Mouse (Mus musculus): ENCODE data around the gene Glrx3.

Gene Glrx3

GRCm38 (mm10) chr7:137471431-137472120 lies 34.2 kb downstream of the Glrx3 start:
- DNase-seq (ENCODE audit: low read depth, low spot score): no peak

DNA sequence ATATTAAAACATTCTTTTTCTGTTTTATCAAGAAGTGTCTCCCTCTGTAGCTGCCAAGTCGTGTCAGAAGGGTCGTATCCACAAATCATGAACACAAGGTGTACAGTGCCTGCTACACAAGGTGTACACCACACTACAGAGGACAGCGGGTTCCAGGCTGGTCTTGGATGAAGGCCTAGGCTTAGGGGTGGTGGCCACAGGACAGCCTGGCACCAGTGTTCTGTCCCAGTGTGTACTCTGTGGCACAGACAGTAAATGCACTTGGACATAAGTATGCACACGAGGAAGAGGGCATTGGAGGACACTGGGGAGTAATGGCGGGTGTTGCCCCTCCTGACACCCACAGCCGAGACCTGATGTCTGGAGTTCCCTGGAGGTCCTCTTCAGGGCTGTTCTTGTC lies 34.7 kb downstream of the Glrx3 start:
- no peak for DNase-seq (ENCODE audit: low read depth, low spot score)

DNA sequence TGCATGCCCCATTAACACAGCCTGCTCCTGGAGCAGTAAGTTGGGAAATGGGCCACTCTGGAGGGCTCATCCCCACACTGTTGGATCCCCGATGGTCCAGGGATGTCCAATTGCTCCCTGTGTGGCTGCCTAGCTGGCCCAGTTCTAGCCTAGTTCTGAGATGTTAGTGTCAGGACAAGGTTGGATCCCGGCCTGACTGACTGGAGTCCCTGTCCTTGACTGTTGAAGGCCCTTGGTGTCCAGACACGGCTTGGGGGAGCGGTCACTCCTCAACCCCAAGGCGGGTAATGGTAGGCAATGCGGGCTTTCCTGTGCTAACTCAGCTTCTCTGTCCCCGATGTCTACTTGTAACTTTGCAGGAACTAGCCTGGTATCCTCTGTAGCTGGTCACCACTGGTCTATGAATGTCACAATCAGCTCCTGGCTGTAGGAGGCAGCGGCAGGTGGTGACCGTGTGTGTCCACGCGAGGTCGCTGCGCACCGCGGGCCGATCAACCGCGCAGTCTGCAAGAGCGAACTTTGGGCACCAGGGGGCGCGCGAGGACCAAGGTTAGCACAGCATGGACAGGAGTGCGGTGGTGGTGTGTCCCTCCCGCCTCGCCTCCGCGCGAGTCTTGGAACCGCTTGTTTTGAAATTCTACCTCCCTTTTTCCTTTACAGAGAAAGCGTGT lies 40.7 kb downstream of the Glrx3 start:
- DNase-seq (ENCODE audit: low read depth, low spot score): peak; percentile 74

DNA sequence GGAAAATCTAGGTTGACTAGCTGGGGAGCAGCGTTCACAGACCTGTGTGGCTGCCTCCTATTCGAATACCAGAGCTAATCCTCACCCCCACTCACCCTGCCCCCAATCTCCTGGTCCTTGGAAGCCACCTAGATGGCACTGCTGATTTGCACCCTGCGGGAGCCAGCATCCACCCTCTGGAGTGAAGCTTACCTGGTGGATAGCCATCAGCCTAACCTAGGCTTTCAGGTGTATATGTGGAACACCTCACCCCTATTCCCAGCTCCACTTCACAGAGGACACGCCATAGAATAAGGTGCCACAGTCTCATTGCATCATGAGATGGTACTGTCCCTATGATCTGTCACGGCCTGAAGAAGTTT lies 41.2 kb downstream of the Glrx3 start:
- no peak for DNase-seq (ENCODE audit: low read depth, low spot score)

GRCm38 (mm10) chr7:137480839-137481238 lies 43.4 kb downstream of the Glrx3 start:
- DNase-seq (ENCODE audit: low read depth, low spot score): no peak

DNA sequence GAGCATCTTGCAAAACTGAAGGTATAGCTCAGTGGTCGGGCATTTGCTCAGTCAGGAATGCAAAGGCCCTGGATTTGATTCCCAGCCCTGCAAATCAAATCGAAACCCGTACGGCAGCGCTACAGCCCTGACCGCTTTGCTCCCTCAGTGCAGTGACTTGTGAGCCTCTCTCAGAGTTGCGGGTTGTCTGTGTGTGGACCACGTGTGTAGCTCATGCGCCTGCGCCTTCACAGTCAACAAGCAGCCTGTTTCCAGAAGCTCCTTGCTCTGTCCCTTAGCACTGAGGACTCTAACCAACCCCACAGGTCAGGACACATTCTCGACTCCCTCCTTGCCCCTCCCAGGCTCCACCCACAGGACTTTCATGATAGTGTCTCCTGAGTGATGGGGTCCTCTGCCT lies 46.6 kb downstream of the Glrx3 start:
- no peak for DNase-seq (ENCODE audit: low read depth, low spot score)

- no peak for DNase-seq (ENCODE audit: low read depth, low spot score)
These were observed 51.0 kb downstream of the Glrx3 start for GRCm38 (mm10) chr7:137488391-137488790.

GRCm38 (mm10) chr7:137490711-137491110 lies 53.3 kb downstream of the Glrx3 start:
- DNase-seq (ENCODE audit: low read depth, low spot score): no peak

GRCm38 (mm10) chr7:137492307-137492973 lies 55.0 kb downstream of the Glrx3 start:
- no peak for DNase-seq (ENCODE audit: low read depth, low spot score)

GRCm38 (mm10) chr7:137498736-137499135 lies 61.3 kb downstream of the Glrx3 start:
- DNase-seq (ENCODE audit: low read depth, low spot score): no peak

DNA sequence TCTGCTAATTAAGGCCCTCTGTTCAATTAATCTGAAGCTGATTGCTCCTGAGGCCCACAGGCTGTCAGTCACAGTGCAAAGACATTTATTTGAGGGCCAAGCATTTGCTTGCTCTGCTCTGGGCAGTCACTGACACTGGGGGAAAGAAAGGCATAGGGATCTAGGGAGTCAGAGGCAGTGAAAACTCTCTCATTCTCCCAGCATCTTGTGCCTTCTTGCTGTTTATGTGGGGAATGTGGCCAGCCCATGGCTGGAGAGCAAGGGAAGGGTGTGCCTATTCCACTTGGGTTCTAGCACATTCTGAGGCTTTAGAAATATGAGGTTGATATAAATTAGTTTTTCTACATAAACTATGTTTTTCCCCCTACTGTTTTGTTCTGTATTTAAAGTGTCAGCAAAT lies 80.2 kb downstream of the Glrx3 start:
- DNase-seq (ENCODE audit: low read depth, low spot score): no peak

GRCm38 (mm10) chr7:137518028-137518576 lies 80.7 kb downstream of the Glrx3 start:
- no peak for DNase-seq (ENCODE audit: low read depth, low spot score)

All from WW6 (cell line).